Mouse (Mus musculus): ENCODE measurements around the gene Rabepk. TPM values are rescaled to one million over a fixed set of nuclear protein-coding genes. Genes with fewer than 3 reads are reported as not detected.
A peak's percentile ranks its signal among the peaks of the same experiment; 100 is the strongest.
"Not testable (repeated sequence)": the region's sequence is repeated elsewhere in the genome, so short reads cannot be mapped to it uniquely, and the experiment has no call there.

The Rabepk gene
- polyA plus RNA-seq, 1 experiment from 2014 or later, result 39.1 TPM

DNA sequence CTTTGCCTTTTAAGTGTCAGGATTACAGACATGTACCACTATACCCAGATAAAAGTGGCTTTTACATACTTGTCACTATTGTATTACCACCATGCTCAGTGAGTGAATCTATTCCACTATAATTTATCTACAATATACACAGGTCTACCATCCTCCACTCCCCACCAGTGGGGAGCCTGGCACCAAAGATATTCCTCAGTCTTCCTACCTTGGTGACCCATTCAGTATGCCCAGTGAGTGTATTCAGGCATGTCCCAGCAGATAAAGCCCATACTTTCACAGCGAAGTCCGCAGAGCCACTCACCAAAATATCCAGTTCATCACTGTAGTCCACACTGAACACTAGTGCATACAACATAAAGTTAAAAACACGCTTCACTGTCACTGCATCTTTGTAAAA is 11.1 kb upstream of the Rabepk start:
- Histone ChIP-seq H3K27ac (replicated peaks; ENCODE audit: low read depth, low read length) (no peak overlapping the region), H3K4me1 (ENCODE audit: control insufficient read depth, insufficient read depth, low read length) (no peaks in the 10 kb centered on the region)

DNA sequence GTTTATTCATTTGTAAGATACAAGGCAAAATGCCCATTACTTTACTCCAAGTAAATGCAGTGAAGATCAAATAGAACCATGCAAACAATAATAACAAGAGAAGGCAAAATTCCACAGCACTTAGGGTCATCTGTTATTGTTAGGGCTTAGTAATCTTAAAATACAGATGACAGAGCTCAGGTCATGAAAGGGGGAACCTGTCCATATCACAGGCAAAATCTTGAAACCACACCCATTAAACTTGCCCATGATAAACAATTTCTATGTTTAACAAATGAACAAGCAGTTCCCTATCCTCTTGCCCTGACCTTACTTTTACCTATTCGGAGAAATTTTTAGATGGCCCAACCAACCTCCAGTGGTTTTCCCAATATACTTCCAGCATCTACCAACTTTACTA is 9.9 kb upstream of the Rabepk start:
- Histone ChIP-seq H3K9ac (ENCODE audit: low read depth, low read length) (no peak overlapping the region), H3K27me3 (replicated peaks; ENCODE audit: control insufficient read depth, insufficient read depth, low read length) (no peaks in the 10 kb centered on the region), H3K27ac (replicated peaks; ENCODE audit: low read depth, low read length) (no peak overlapping the region), H3K4me1 (ENCODE audit: control insufficient read depth, insufficient read depth, low read length) (no peaks in the 10 kb centered on the region), H3K36me3 (ENCODE audit: control insufficient read depth, insufficient read depth, low read length) (peaks cover 71% of the 10 kb centered on the region), H3K4me3 (ENCODE audit: low read depth, low read length) (no peak overlapping the region), H3K4me2 (ENCODE audit: low read depth, low read length) (no peak overlapping the region), H3K9me3 (ENCODE audit: control insufficient read depth, low read length) (no peaks in the 10 kb centered on the region)
- no peak for ATAC-seq (ENCODE audit: low read depth)
- WGBS, result 96% methylated on average over 1 of the region's 1 CpGs
- DNase-seq (ENCODE audit: low spot score), result no peak

More for the DNA sequence above, 11.1 kb upstream of the Rabepk start:
- no peaks in the 10 kb centered on the region for H3K27me3 ChIP-seq (replicated peaks; ENCODE audit: control insufficient read depth, insufficient read depth, low read length)
- H3K4me3 ChIP-seq (ENCODE audit: low read depth, low read length), result no peak overlapping the region
- ATAC-seq (ENCODE audit: low read depth) (no peak), DNase-seq (ENCODE audit: low spot score) (no peak)
- H3K9ac ChIP-seq (ENCODE audit: low read depth, low read length), result no peak overlapping the region
- 88% methylated on average over 3 of the region's 3 CpGs for WGBS
- H3K4me2 ChIP-seq (ENCODE audit: low read depth, low read length), result no peak overlapping the region
- H3K36me3 ChIP-seq (ENCODE audit: control insufficient read depth, insufficient read depth, low read length), result peaks cover 73% of the 10 kb centered on the region
- H3K9me3 ChIP-seq (ENCODE audit: control insufficient read depth, low read length), result no peaks in the 10 kb centered on the region

DNA sequence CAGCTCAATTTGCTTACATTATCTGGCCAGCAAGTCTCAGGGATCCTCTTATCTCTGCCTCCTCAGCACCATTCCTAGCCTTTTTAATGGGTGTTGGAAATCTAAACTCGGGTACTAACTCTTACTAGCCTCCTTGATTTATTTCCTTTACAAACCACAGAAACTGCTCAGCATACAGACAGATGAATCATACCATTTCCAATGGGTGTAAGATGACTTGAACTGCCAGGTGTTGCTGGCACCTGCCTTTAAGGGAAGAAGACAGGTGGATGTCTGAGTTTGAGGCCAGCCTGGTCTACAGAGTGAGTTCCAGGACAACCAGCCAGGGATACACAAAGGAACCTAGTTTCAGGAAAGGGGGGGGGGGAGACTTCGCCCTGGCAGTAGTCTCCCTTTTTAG is 8.3 kb upstream of the Rabepk start:
- no peak overlapping the region for H3K9ac ChIP-seq (ENCODE audit: low read depth, low read length)
- H3K9me3 ChIP-seq (ENCODE audit: control insufficient read depth, low read length), result no peaks in the 10 kb centered on the region
- no peak overlapping the region for H3K4me2 ChIP-seq (ENCODE audit: low read depth, low read length)
- no peak overlapping the region for H3K27ac ChIP-seq (replicated peaks; ENCODE audit: low read depth, low read length)
- ATAC-seq (ENCODE audit: low read depth), result no peak
- H3K27me3 ChIP-seq (replicated peaks; ENCODE audit: control insufficient read depth, insufficient read depth, low read length), result no peaks in the 10 kb centered on the region
- 73% methylated on average over 2 of the region's 2 CpGs for WGBS
- no peak overlapping the region for H3K4me3 ChIP-seq (ENCODE audit: low read depth, low read length)
- peaks cover 66% of the 10 kb centered on the region for H3K36me3 ChIP-seq (ENCODE audit: control insufficient read depth, insufficient read depth, low read length)
- H3K4me1 ChIP-seq (ENCODE audit: control insufficient read depth, insufficient read depth, low read length), result peaks cover 10% of the 10 kb centered on the region
- DNase-seq (ENCODE audit: low spot score), result no peak

DNA sequence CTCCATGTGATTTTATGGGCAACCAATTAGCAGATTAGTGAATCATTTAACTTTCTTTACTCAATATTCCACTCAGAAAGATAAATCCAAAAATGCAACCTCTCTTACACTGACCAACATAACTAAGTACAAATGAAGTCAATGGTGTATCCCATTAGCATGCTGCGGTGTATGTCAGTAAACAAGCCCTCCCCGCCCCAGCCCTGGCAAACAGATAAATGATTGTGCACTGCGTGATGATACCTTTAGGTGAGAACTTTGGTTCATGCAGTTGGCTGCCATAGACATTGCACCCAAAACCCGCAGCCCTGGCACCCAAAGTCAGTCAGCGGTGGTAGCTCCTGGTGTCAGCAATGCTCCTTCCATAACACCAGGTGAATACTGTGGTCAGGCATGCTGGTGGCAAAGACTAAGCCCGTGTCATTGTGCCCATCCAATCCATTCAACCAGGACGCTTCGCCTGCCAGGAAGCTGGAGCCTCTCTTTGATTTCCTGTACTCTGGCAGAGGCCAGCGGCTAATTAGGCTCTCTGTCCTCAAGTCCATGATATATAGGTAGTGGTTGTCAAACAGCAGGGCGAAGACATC is 5.7 kb upstream of the Rabepk start:
- no peak for DNase-seq (ENCODE audit: low spot score)
- no peak for ATAC-seq (ENCODE audit: low read depth)
- WGBS, result 90% methylated on average over 10 of the region's 10 CpGs
- H3K9ac ChIP-seq (ENCODE audit: low read depth, low read length), result no peak overlapping the region
- no peak overlapping the region for H3K4me2 ChIP-seq (ENCODE audit: low read depth, low read length)
- H3K27ac ChIP-seq (replicated peaks; ENCODE audit: low read depth, low read length), result no peak overlapping the region
- no peak overlapping the region for H3K4me3 ChIP-seq (ENCODE audit: low read depth, low read length)
- H3K27me3 ChIP-seq (replicated peaks; ENCODE audit: control insufficient read depth, insufficient read depth, low read length), result no peaks in the 10 kb centered on the region
- H3K4me1 ChIP-seq (ENCODE audit: control insufficient read depth, insufficient read depth, low read length), result peaks cover 10% of the 10 kb centered on the region
- peaks cover 44% of the 10 kb centered on the region for H3K36me3 ChIP-seq (ENCODE audit: control insufficient read depth, insufficient read depth, low read length)
- no peaks in the 10 kb centered on the region for H3K9me3 ChIP-seq (ENCODE audit: control insufficient read depth, low read length)

DNA sequence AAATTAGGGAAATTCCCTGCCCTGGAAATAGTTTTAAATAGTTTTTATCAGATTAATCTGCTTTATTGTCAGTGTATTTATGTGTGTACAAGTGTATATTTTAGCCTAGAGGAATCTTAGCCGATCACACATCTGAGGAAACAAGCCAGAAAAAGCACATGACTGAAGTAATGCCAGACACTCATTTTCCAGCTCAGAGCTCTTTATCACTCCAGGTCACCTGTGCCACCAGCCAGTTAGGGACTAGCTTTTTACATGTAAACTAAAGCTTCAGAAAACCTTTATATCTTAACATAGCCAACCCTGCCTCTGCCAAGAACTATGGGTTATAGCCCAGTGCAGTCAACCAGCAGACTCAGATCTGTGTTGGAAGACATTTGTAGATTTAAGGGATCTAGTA is 5.1 kb upstream of the Rabepk start:
- ATAC-seq (ENCODE audit: low read depth) (no peak), DNase-seq (ENCODE audit: low spot score) (no peak)
- Histone ChIP-seq H3K27me3 (replicated peaks; ENCODE audit: control insufficient read depth, insufficient read depth, low read length) (no peaks in the 10 kb centered on the region), H3K4me1 (ENCODE audit: control insufficient read depth, insufficient read depth, low read length) (peaks cover 13% of the 10 kb centered on the region), H3K36me3 (ENCODE audit: control insufficient read depth, insufficient read depth, low read length) (peaks cover 40% of the 10 kb centered on the region), H3K4me3 (ENCODE audit: low read depth, low read length) (no peak overlapping the region), H3K9me3 (ENCODE audit: control insufficient read depth, low read length) (no peaks in the 10 kb centered on the region), H3K27ac (replicated peaks; ENCODE audit: low read depth, low read length) (no peak overlapping the region), H3K4me2 (ENCODE audit: low read depth, low read length) (no peak overlapping the region), H3K9ac (ENCODE audit: low read depth, low read length) (no peak overlapping the region)
- WGBS, result 80% methylated on average over 1 of the region's 1 CpGs

DNA sequence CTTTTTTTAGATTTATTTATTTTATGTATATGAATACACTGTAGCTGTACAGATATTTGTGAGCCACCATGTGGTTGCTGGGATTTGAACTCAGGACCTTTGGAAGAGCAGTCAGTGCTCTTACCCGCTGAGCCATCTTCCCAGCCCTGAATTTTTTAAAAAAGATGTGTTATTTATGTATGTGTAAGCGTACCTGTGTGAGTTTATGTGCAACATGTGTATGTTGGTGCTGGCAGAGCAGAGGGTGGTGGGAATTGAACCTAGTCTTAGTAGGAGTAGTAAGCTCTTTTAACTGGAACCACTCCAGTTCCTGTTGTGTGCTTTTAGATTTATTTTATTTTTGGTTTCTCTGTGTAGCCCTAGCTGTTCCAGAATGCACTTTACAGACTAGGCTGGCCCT is 4.5 kb upstream of the Rabepk start:
- ATAC-seq (ENCODE audit: low read depth) (no peak), DNase-seq (ENCODE audit: low spot score) (no peak)
- Histone ChIP-seq H3K4me2 (ENCODE audit: low read depth, low read length) (peak overlapping the region; percentile 71), H3K9me3 (ENCODE audit: control insufficient read depth, low read length) (no peaks in the 10 kb centered on the region), H3K9ac (ENCODE audit: low read depth, low read length) (no peak overlapping the region), H3K36me3 (ENCODE audit: control insufficient read depth, insufficient read depth, low read length) (peaks cover 40% of the 10 kb centered on the region), H3K4me3 (ENCODE audit: low read depth, low read length) (no peak overlapping the region), H3K4me1 (ENCODE audit: control insufficient read depth, insufficient read depth, low read length) (peaks cover 14% of the 10 kb centered on the region), H3K27ac (replicated peaks; ENCODE audit: low read depth, low read length) (no peak overlapping the region), H3K27me3 (replicated peaks; ENCODE audit: control insufficient read depth, insufficient read depth, low read length) (no peaks in the 10 kb centered on the region)
- 96% methylated on average over 2 of the region's 2 CpGs for WGBS

GRCm38 (mm10) chr2:34803746-34804145 is 4.0 kb upstream of the Rabepk start:
- Histone ChIP-seq H3K27ac (replicated peaks; ENCODE audit: low read depth, low read length) (no peak overlapping the region), H3K27me3 (replicated peaks; ENCODE audit: control insufficient read depth, insufficient read depth, low read length) (no peaks in the 10 kb centered on the region), H3K9ac (ENCODE audit: low read depth, low read length) (0 out of 2 replicates have a peak overlapping the region, but pooled peaks have one; percentile 34), H3K4me1 (ENCODE audit: control insufficient read depth, insufficient read depth, low read length) (peaks cover 18% of the 10 kb centered on the region), H3K9me3 (ENCODE audit: control insufficient read depth, low read length) (no peaks in the 10 kb centered on the region), H3K4me3 (ENCODE audit: low read depth, low read length) (peak overlapping the region; percentile 21), H3K36me3 (ENCODE audit: control insufficient read depth, insufficient read depth, low read length) (peaks cover 36% of the 10 kb centered on the region), H3K4me2 (ENCODE audit: low read depth, low read length) (peak overlapping the region; percentile 71)
- DNase-seq (ENCODE audit: low spot score) (no peak), ATAC-seq (ENCODE audit: low read depth) (no peak)
- 65% methylated on average over 3 of the region's 3 CpGs for WGBS

DNA sequence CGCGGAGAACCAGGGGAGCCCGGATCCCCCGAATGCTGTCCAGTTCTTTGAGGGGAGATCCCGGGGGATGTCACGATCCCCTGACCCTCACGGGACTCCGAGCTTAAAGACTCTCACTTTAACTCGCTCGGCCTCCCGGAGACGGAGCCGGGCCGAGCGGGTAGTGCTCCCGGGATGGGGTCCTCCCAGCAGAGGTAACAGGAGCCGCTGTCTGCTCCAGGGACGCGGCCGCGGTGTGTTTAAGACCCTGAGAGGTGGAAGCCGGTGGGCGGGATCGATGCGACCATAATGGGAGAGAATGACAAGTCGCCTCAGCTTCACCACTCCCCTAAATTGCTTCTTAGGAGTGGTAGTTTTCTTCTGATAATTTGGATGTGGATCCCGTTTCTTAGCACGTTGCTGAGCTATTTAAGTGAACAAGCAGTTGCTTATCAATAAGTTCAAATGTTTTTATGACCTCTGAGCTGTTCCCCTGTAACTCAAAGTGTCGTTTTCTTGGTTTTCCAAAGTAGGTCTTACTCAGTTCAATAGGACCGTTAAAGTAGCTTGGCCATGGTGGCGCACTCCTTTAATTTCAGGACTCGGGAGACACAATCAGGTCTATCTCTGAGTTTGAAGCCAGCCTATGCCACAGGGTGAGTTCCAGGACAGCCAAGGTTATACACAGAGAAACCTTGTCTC is 3.0 kb upstream of the Rabepk start:
- peaks cover 29% of the 10 kb centered on the region for H3K36me3 ChIP-seq (ENCODE audit: control insufficient read depth, insufficient read depth, low read length)
- H3K4me1 ChIP-seq (ENCODE audit: control insufficient read depth, insufficient read depth, low read length), result peaks cover 19% of the 10 kb centered on the region
- H3K4me3 ChIP-seq (ENCODE audit: low read depth, low read length), result peak overlapping the region; percentile 65
- not testable (repeated sequence) for H3K27ac ChIP-seq (replicated peaks; ENCODE audit: low read depth, low read length); H3K9me3 ChIP-seq (ENCODE audit: control insufficient read depth, low read length); H3K27me3 ChIP-seq (replicated peaks; ENCODE audit: control insufficient read depth, insufficient read depth, low read length)
- H3K9ac ChIP-seq (ENCODE audit: low read depth, low read length), result peak overlapping the region; percentile 87
- peak; percentile 49 for ATAC-seq (ENCODE audit: low read depth)
- DNase-seq (ENCODE audit: low spot score), result peak; percentile 22
- under 1% methylated on average over 16 of the region's 32 CpGs for WGBS
- H3K4me2 ChIP-seq (ENCODE audit: low read depth, low read length), result peak overlapping the region; percentile 71

Measured in embryonic facial prominence, embryonic 14.5 days (tissue).